ENCODE assay signal across 8 mouse cellular contexts in the genomic region with DNA sequence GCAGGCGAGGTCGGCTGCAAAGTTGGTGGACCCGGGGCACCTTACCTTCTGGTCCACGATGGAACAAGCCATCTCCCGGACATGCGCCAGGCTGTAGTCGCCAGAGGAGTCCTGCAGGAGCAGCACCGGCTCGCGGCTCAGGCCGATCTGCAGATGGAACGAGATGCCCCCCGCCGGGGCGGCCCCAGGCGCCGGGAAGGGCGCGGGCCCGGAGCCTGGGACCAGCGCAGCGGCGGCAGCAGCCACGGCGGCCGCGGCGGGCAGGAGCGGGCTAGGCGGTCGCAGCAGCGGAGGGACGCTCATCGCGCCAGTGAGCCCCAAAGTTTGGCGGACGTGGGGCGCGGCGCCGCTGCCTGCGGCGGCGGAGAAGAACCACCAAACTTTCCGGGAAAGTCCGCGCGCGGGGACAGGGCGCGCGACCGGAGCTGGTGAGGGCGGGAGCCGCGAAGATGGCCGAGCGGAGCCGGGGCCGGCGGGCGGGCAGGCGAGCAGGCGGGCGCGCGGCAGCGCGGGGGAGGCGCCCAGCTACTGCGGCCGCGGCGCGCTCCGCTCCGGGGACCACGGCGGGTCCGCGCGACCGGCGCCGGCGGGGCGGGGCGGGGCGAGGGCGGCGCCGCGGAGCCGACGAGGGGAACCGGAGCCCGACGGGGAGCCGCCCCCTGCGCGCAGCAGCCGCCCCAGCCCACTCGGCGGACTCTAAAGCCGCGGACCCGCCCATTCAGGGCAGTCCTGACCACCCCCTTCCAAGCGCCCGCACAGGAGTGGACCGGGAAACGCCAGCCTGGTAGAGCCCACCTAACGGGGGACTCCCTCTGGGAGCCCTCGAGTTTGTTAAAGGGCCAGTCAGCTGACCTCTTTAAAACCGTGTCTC. TPM values are rescaled to one million over a fixed set of nuclear protein-coding genes. Genes with fewer than 3 reads are reported as not detected.
DNase-seq lines count a peak whose midpoint lies in the region; ATAC-seq and TF ChIP-seq lines count a peak whose summit lies in the region.

Gene Prkd1, minus strand, starts transcription at position 428 of the 871 bp plus-strand sequence.

- no peak for TF ChIP-seq CTCF in G1E (IDR thresholded peaks at IDR 0.05; ENCODE audit: low read depth, low read length)

- no peak for ATAC-seq in G1E (ENCODE audit: extremely low read depth, insufficient number of reproducible peaks, low FRiP score, poor library complexity, severe bottlenecking)
- peak; percentile 84 for ATAC-seq in liver, embryonic 15.5 days (ENCODE audit: insufficient read depth)
- peak; percentile 93 for ATAC-seq in neural tube, embryonic 15.5 days (ENCODE audit: low FRiP score)

- peaks cover 3% of the 10 kb centered on the region; the same call in 1 of the 2 replicates for H3K4me1 ChIP-seq in G1E (ENCODE audit: insufficient read depth, low read depth, low read length)
- H3K4me1 ChIP-seq in brown adipose tissue, adult 24 weeks (ENCODE audit: control insufficient read depth, insufficient read depth, insufficient read length, low read length), result peaks cover 7% of the 10 kb centered on the region; the same call in 1 of the 2 replicates
- H3K4me1 ChIP-seq in liver, embryonic 15.5 days (replicated peaks), result peaks cover 10% of the 10 kb centered on the region; the same call in 1 of the 2 replicates
- peaks cover 9% of the 10 kb centered on the region for H3K4me1 ChIP-seq in neural tube, embryonic 15.5 days

- intact Hi-C loops in heart, postnatal 14 days (cut with DNase I), result loop anchor here (5.0 kb wide), 2 partner anchors 102 to 137 kb away; no protein-coding TSS in a partner anchor

- whole genome bisulfite sequencing in liver, embryonic 15.5 days (ENCODE audit: insufficient replicate concordance), result under 1% methylated on average over 99 of the region's 114 CpGs
- under 1% methylated on average over 58 of the region's 114 CpGs for WGBS in neural tube, embryonic 15.5 days

- H3K27me3 ChIP-seq in G1E (ENCODE audit: insufficient read depth, low read length), result peaks cover 5% of the 10 kb centered on the region; the same call in 1 of the 2 replicates
- H3K27me3 ChIP-seq in liver, embryonic 15.5 days, result peaks cover 37% of the 10 kb centered on the region
- peaks cover 10% of the 10 kb centered on the region for H3K27me3 ChIP-seq in neural tube, embryonic 15.5 days (replicated peaks)

- DNase-seq in G1E (ENCODE audit: low spot score) (no peak), MN1 (ENCODE audit: low spot score) (no peak)
- DNase-seq in forelimb bud, embryonic 11.5 days (ENCODE audit: low read depth, low spot score), result peak; percentile 55
- DNase-seq in heart, postnatal 14 days, result peak; percentile 76 to 84
- peak; percentile 81 to 86 for DNase-seq in kidney, postnatal 4 days

- peak within 1 kb of the TSS; percentile 76 for H3K27ac ChIP-seq in brown adipose tissue, adult 24 weeks (replicated peaks; ENCODE audit: low read depth, low read length)
- no peak within 1 kb of the TSS for H3K27ac ChIP-seq in liver, embryonic 15.5 days (replicated peaks)
- H3K27ac ChIP-seq in neural tube, embryonic 15.5 days (replicated peaks), result peak within 1 kb of the TSS; percentile 58; the same call in 1 of the 2 replicates

- H3K9me3 ChIP-seq in G1E (replicated peaks), result peaks cover 32% of the 10 kb centered on the region
- no peaks in the 10 kb centered on the region for H3K9me3 ChIP-seq in liver, embryonic 15.5 days (replicated peaks)
- no peaks in the 10 kb centered on the region for H3K9me3 ChIP-seq in neural tube, embryonic 15.5 days (replicated peaks)

- H3K4me2 ChIP-seq in liver, embryonic 15.5 days, result peak within 1 kb of the TSS; percentile 81
- peak within 1 kb of the TSS; percentile 98 for H3K4me2 ChIP-seq in neural tube, embryonic 15.5 days

- peak within 1 kb of the TSS; percentile 46 for H3K9ac ChIP-seq in liver, embryonic 15.5 days
- peak within 1 kb of the TSS; percentile 69 for H3K9ac ChIP-seq in neural tube, embryonic 15.5 days (replicated peaks)

- H3K4me3 ChIP-seq in G1E (ENCODE audit: low read depth, low read length), result peak within 1 kb of the TSS; percentile 44; the same call in 1 of the 2 replicates
- peak within 1 kb of the TSS; percentile 89 for H3K4me3 ChIP-seq in brown adipose tissue, adult 24 weeks (ENCODE audit: insufficient read depth, low read depth, low read length)
- peak within 1 kb of the TSS; percentile 64 for H3K4me3 ChIP-seq in liver, embryonic 15.5 days (replicated peaks)
- peak within 1 kb of the TSS; percentile 87 for H3K4me3 ChIP-seq in neural tube, embryonic 15.5 days (replicated peaks)

- no peaks in the 10 kb centered on the region for H3K36me3 ChIP-seq in G1E (replicated peaks)
- H3K36me3 ChIP-seq in liver, embryonic 15.5 days (replicated peaks), result no peaks in the 10 kb centered on the region
- no peaks in the 10 kb centered on the region for H3K36me3 ChIP-seq in neural tube, embryonic 15.5 days

RNA-seq across cellular contexts. Expression of gene Prkd1, which starts in this region (rescaled TPM):
- total RNA-seq in G1E (2014; fragmentation: Nextera tagmentation), result not detected in 2 replicates
- total RNA-seq in G1E (2017), result 0.05 and 0.06 TPM in 2 replicates
- not detected in 2 replicates for polyA plus RNA-seq in G1E (2012)
- 12.6 and 14.0 TPM in 2 replicates for polyA plus RNA-seq in brown adipose tissue, adult 24 weeks (2012; ENCODE audit: insufficient read depth, insufficient read length, missing spikeins)
- 1 to 10 TPM; 8.1 to 8.2 TPM for total RNA-seq in heart, postnatal 14 days (2021)
- 0.48 and 0.61 TPM in 2 replicates for polyA plus RNA-seq in liver, embryonic 15.5 days (2015; fragmentation: Nextera tagmentation; extraction: Ambion mirVana)
- 2.9 TPM in 2 replicates for polyA plus RNA-seq in neural tube, embryonic 15.5 days (2015; fragmentation: Nextera tagmentation; extraction: Ambion mirVana)

Comparison
In these comparisons a context has a peak if more than half of its experiments do, and no peak if none do; other contexts are left out.
1. RNA of gene Prkd1 (total RNA-seq): 8.1 to 8.2 TPM in heart, postnatal 14 days; 0.05 to 0.06 TPM in G1E; every median in the first group is over 4 times any median in the second.
2. Peak in ATAC-seq, H3K4me3 ChIP-seq, H3K9ac ChIP-seq and H3K4me2 ChIP-seq in liver, embryonic 15.5 days; RNA of the gene not detected or under 1 TPM.
3. DNase-seq: peak in forelimb bud, embryonic 11.5 days (single experiment), heart, postnatal 14 days (2 of 2) and kidney, postnatal 4 days (2 of 2); none in G1E (single experiment) and MN1 (single experiment).
4. Peak in every context shown above with its lines, with median percentiles within 50 percentile points of each other: H3K4me3 ChIP-seq.